Mouse (Mus musculus) erythroblast, adult 5-6 weeks (primary cell): ENCODE results near the gene Ccdc77. TPM values are rescaled to one million over a fixed set of nuclear protein-coding genes. Genes with fewer than 3 reads are reported as not detected.

Experiments used
- total RNA-seq, 2 experiments: library from RNA; stranded (forward) in 1 of 2; stranded (reverse) in 1 of 2; fragments of 150-400 nt in 1 of 2; fragments of 200-764, 138-1000 nt in 1 of 2; gene quantifications; 2 replicates each; pipeline versions ENCODE4 v1.2.3 to v1.2.4; 2015 to 2017; ENCODE audit warnings: low replicate concordance in 2 of 2

Gene Ccdc77
- total RNA-seq, 2 experiments from 2014 or later, result 61.3 to 173 TPM

Other genes with a start within 250 kb of the Ccdc77 start
- gene D330020A13Rik, start 70.0 kb downstream of the Ccdc77 start, total RNA-seq (2015; ENCODE audit: low replicate concordance), result not detected in 2 replicates
- gene D330020A13Rik, start 70.0 kb downstream of the Ccdc77 start, total RNA-seq (2017; ENCODE audit: low replicate concordance), result not detected in 2 replicates
- gene B4galnt3, start 69.8 kb downstream of the Ccdc77 start, total RNA-seq (2015; ENCODE audit: low replicate concordance), result 0.42 and 0.58 TPM in 2 replicates
- gene B4galnt3, start 69.8 kb downstream of the Ccdc77 start, total RNA-seq (2017; ENCODE audit: low replicate concordance), result 0.26 and 0.70 TPM in 2 replicates
- gene Kdm5a, start 250 bp downstream of the Ccdc77 start, total RNA-seq (2015; ENCODE audit: low replicate concordance), result 29.2 and 34.5 TPM in 2 replicates
- 130 and 136 TPM in 2 replicates for gene Kdm5a, start 250 bp downstream of the Ccdc77 start, total RNA-seq (2017; ENCODE audit: low replicate concordance)
- gene Il17ra, start 98.9 kb upstream of the Ccdc77 start, total RNA-seq (2015; ENCODE audit: low replicate concordance), result 9.4 and 13.8 TPM in 2 replicates
- gene Il17ra, start 98.9 kb upstream of the Ccdc77 start, total RNA-seq (2017; ENCODE audit: low replicate concordance), result 7.8 and 13.9 TPM in 2 replicates
- not detected in 2 replicates for gene Tmem121b, start 129.4 kb upstream of the Ccdc77 start, total RNA-seq (2015; ENCODE audit: low replicate concordance)
- gene Tmem121b, start 129.4 kb upstream of the Ccdc77 start, total RNA-seq (2017; ENCODE audit: low replicate concordance), result not detected in 2 replicates
- 1.3 TPM in 1 of 2 replicates, not detected in the other for gene Hdhd5, start 166.9 kb upstream of the Ccdc77 start, total RNA-seq (2015; ENCODE audit: low replicate concordance)
- gene Hdhd5, start 166.9 kb upstream of the Ccdc77 start, total RNA-seq (2017; ENCODE audit: low replicate concordance), result 0.26 and 2.5 TPM in 2 replicates